Mouse (Mus musculus): ENCODE measurements around the gene Tns3. TPM values are rescaled to one million over a fixed set of nuclear protein-coding genes. Genes with fewer than 3 reads are reported as not detected.

The Tns3 gene
- total RNA-seq (2023), result 1 to 10 TPM; 1.8 to 2.4 TPM

GRCm38 (mm10) chr11:8664393-8664743, at the start of gene Tns3:
Gene Tns3, minus strand, starts transcription at chr11:8664535.

Data from T-cell, adult 66 days (primary cell).